ENCODE assay signal across 8 mouse cellular contexts in genomic region chr17:43606704-43607103, GRCm38 (mm10). TPM values are rescaled to one million over a fixed set of nuclear protein-coding genes. Genes with fewer than 3 reads are reported as not detected.
DNase-seq lines count a peak whose midpoint lies in the region; ATAC-seq and TF ChIP-seq lines count a peak whose summit lies in the region.

No protein-coding gene starts in this region.

- DNase-seq in kidney, adult 18-20 months, result peak; percentile 83
- peak; percentile 19 for DNase-seq in c-Kit-negative CD71-positive TER-119-positive erythroid progenitor cells, embryonic 14.5 days (ENCODE audit: low read depth, low spot score)
- peak; percentile 68 for DNase-seq in forebrain, postnatal 0 days
- peak; percentile 86 for DNase-seq in limb, embryonic 10.5 days (ENCODE audit: low spot score)
- DNase-seq in thymus, adult 2 months, result peak; percentile 71

- H3K4me2 ChIP-seq in kidney, embryonic 15.5 days, result no peak overlapping the region
- H3K4me2 ChIP-seq in forebrain, postnatal 0 days (ENCODE audit: low read depth), result no peak overlapping the region
- no peak overlapping the region for H3K4me2 ChIP-seq in intestine, embryonic 16.5 days (ENCODE audit: low read depth, low read length)

- H3K4me1 ChIP-seq in kidney, embryonic 15.5 days, result no peaks in the 10 kb centered on the region
- no peaks in the 10 kb centered on the region for H3K4me1 ChIP-seq in forebrain, postnatal 0 days (ENCODE audit: insufficient read depth)
- no peaks in the 10 kb centered on the region for H3K4me1 ChIP-seq in intestine, embryonic 16.5 days (ENCODE audit: control insufficient read depth, insufficient read depth, low read length)
- H3K4me1 ChIP-seq in limb, embryonic 10.5 days, result no peaks in the 10 kb centered on the region
- no peaks in the 10 kb centered on the region for H3K4me1 ChIP-seq in thymus, adult 2 months (replicated peaks; ENCODE audit: control insufficient read depth, insufficient read depth, low read length)

- WGBS in kidney, embryonic 15.5 days, result 17% methylated on average over 3 of the region's 3 CpGs
- WGBS in forebrain, postnatal 0 days, result 13% methylated on average over 3 of the region's 3 CpGs
- WGBS in intestine, embryonic 16.5 days, result 19% methylated on average over 3 of the region's 3 CpGs
- WGBS in limb, embryonic 10.5 days, result 18% methylated on average over 3 of the region's 3 CpGs
- WGBS in thymus, adult 2 months, result 21% methylated on average over 3 of the region's 3 CpGs

- H3K9ac ChIP-seq in kidney, embryonic 15.5 days, result no peak overlapping the region
- H3K9ac ChIP-seq in forebrain, postnatal 0 days, result no peak overlapping the region
- H3K9ac ChIP-seq in intestine, embryonic 16.5 days (ENCODE audit: low read depth, low read length), result no peak overlapping the region

- H3K27me3 ChIP-seq in kidney, embryonic 15.5 days, result no peaks in the 10 kb centered on the region
- no peaks in the 10 kb centered on the region for H3K27me3 ChIP-seq in forebrain, postnatal 0 days (ENCODE audit: insufficient read depth, low read length)
- no peaks in the 10 kb centered on the region for H3K27me3 ChIP-seq in intestine, embryonic 16.5 days (replicated peaks; ENCODE audit: control insufficient read depth, insufficient read depth, low read length)
- no peaks in the 10 kb centered on the region for H3K27me3 ChIP-seq in limb, embryonic 10.5 days (ENCODE audit: low read depth, poor library complexity, severe bottlenecking)
- no peaks in the 10 kb centered on the region for H3K27me3 ChIP-seq in thymus, adult 2 months (ENCODE audit: control insufficient read depth, insufficient read depth, low read length)

- ATAC-seq in kidney, embryonic 15.5 days (replicated peaks; ENCODE audit: low FRiP score), result no peak
- no peak for ATAC-seq in forebrain, postnatal 0 days
- ATAC-seq in intestine, embryonic 16.5 days, result 0 out of 2 replicates have a peak, but pooled peaks have one; percentile 9
- peak; percentile 73; the same call in 1 of the 2 replicates for ATAC-seq in neutrophil, adult 5-6 weeks (ENCODE audit: extremely low read depth, insufficient number of reproducible peaks, low FRiP score, poor library complexity, severe bottlenecking)

- TF ChIP-seq POLR2A in thymus, adult 2 months (IDR thresholded peaks at IDR 0.05; ENCODE audit: control insufficient read depth, extremely low read depth, insufficient read depth, low read length, poor library complexity), result no peak

- no peaks in the 10 kb centered on the region for H3K9me3 ChIP-seq in kidney, embryonic 15.5 days (replicated peaks)
- no peaks in the 10 kb centered on the region for H3K9me3 ChIP-seq in forebrain, postnatal 0 days (ENCODE audit: low read length)
- H3K9me3 ChIP-seq in intestine, embryonic 16.5 days (ENCODE audit: control insufficient read depth, low read length), result no peaks in the 10 kb centered on the region
- no peaks in the 10 kb centered on the region for H3K9me3 ChIP-seq in limb, embryonic 10.5 days (replicated peaks)

- no peak overlapping the region for H3K27ac ChIP-seq in kidney, embryonic 15.5 days
- H3K27ac ChIP-seq in forebrain, postnatal 0 days (ENCODE audit: low read depth, low read length), result no peak overlapping the region
- H3K27ac ChIP-seq in intestine, embryonic 16.5 days (ENCODE audit: low read length), result no peak overlapping the region
- H3K27ac ChIP-seq in limb, embryonic 10.5 days, result no peak overlapping the region
- H3K27ac ChIP-seq in thymus, adult 2 months (ENCODE audit: control insufficient read depth, insufficient read depth, low read length), result no peak overlapping the region

- peaks cover 11% of the 10 kb centered on the region for H3K36me3 ChIP-seq in kidney, embryonic 15.5 days
- H3K36me3 ChIP-seq in forebrain, postnatal 0 days (ENCODE audit: insufficient read depth), result no peaks in the 10 kb centered on the region
- H3K36me3 ChIP-seq in intestine, embryonic 16.5 days (ENCODE audit: control insufficient read depth, insufficient read depth, low read length), result no peaks in the 10 kb centered on the region
- H3K36me3 ChIP-seq in limb, embryonic 10.5 days, result no peaks in the 10 kb centered on the region
- H3K36me3 ChIP-seq in thymus, adult 2 months (ENCODE audit: control insufficient read depth, insufficient read depth, low read length), result no peaks in the 10 kb centered on the region

- peak; percentile 84 for TF ChIP-seq CTCF in forebrain, postnatal 0 days (IDR thresholded peaks at IDR 0.05; ENCODE audit: low read depth)
- TF ChIP-seq CTCF in thymus, adult 2 months (IDR thresholded peaks at IDR 0.05; ENCODE audit: borderline replicate concordance, control insufficient read depth, extremely low read depth, insufficient read depth, low read length, poor library complexity), result no peak

- no peak overlapping the region for H3K4me3 ChIP-seq in kidney, embryonic 15.5 days (replicated peaks)
- H3K4me3 ChIP-seq in forebrain, postnatal 0 days (ENCODE audit: low read depth, low read length), result no peak overlapping the region
- no peak overlapping the region for H3K4me3 ChIP-seq in intestine, embryonic 16.5 days (ENCODE audit: low read length)
- H3K4me3 ChIP-seq in limb, embryonic 10.5 days, result no peak overlapping the region
- H3K4me3 ChIP-seq in thymus, adult 2 months (ENCODE audit: control insufficient read depth, insufficient read depth, low read length), result no peak overlapping the region

RNA-seq across cellular contexts. Expression of gene Tdrd6, which starts 23.4 kb away (rescaled TPM):
- polyA plus RNA-seq in kidney, embryonic 15.5 days (2015; fragmentation: Nextera tagmentation; extraction: Ambion mirVana), result 0.03 TPM in 1 of 2 replicates, not detected in the other
- total RNA-seq in forebrain, postnatal 0 days (2014; rRNA removed), result 1.2 and 2.0 TPM in 2 replicates
- 0.19 and 1.2 TPM in 2 replicates for polyA plus RNA-seq in forebrain, postnatal 0 days (2015; fragmentation: Nextera tagmentation; extraction: Ambion mirVana)
- polyA plus RNA-seq in intestine, embryonic 16.5 days (2015; fragmentation: Nextera tagmentation; extraction: Ambion mirVana), result 1.2 and 2.0 TPM in 2 replicates
- polyA plus RNA-seq in limb, embryonic 10.5 days (2016; fragmentation: Nextera tagmentation; extraction: Ambion mirVana), result not detected in 2 replicates
- 0.12 TPM in 1 of 2 replicates, not detected in the other for total RNA-seq in neutrophil, adult 5-6 weeks (2017)
- polyA plus RNA-seq in thymus, adult 2 months (2012; rRNA removed), result 0.01 TPM in 1 of 2 replicates, not detected in the other

RNA-seq across cellular contexts. Expression of gene Pla2g7, which starts 38.8 kb away (rescaled TPM):
- 66.6 and 67.2 TPM in 2 replicates for polyA plus RNA-seq in kidney, embryonic 15.5 days (2015; fragmentation: Nextera tagmentation; extraction: Ambion mirVana)
- 26.8 and 33.7 TPM in 2 replicates for total RNA-seq in forebrain, postnatal 0 days (2014; rRNA removed)
- polyA plus RNA-seq in forebrain, postnatal 0 days (2015; fragmentation: Nextera tagmentation; extraction: Ambion mirVana), result 33.0 and 76.9 TPM in 2 replicates
- 14.0 and 14.2 TPM in 2 replicates for polyA plus RNA-seq in intestine, embryonic 16.5 days (2015; fragmentation: Nextera tagmentation; extraction: Ambion mirVana)
- 1.0 and 2.2 TPM in 2 replicates for polyA plus RNA-seq in limb, embryonic 10.5 days (2016; fragmentation: Nextera tagmentation; extraction: Ambion mirVana)
- total RNA-seq in neutrophil, adult 5-6 weeks (2017), result 658 and 695 TPM in 2 replicates
- 6.7 and 9.0 TPM in 2 replicates for polyA plus RNA-seq in thymus, adult 2 months (2012; rRNA removed)

Comparison
In these comparisons a context has a peak if more than half of its experiments do, and no peak if none do; other contexts are left out.
1. DNase-seq: peak in every context shown above with its lines; median percentile 86 in limb, embryonic 10.5 days; 83 in kidney, adult 18-20 months; 71 in thymus, adult 2 months; 68 in forebrain, postnatal 0 days; 19 in c-Kit-negative CD71-positive TER-119-positive erythroid progenitor cells, embryonic 14.5 days.
2. ATAC-seq: peak in intestine, embryonic 16.5 days (single experiment) and neutrophil, adult 5-6 weeks (single experiment); none in kidney, embryonic 15.5 days (single experiment) and forebrain, postnatal 0 days (single experiment).